Mouse (Mus musculus) cerebellum, adult 2 months (tissue): Measurements from ENCODE around the gene 1700088E04Rik.

ENCODE experiments used
- CTCF ChIP-seq: fragments of 200-500 bp; IDR thresholded peaks from 2 replicates; pipeline ENCODE4 v1.5.1; 2011; ENCODE audit warnings: low read depth, mild to moderate bottlenecking, control low read depth, low read length, moderate library complexity, borderline replicate concordance; ENCODE audit not compliant: insufficient read depth
- POLR2A ChIP-seq: fragments of 200-500 bp; IDR thresholded peaks from 2 replicates; pipeline ENCODE4 v1.6.1; 2011; ENCODE audit warnings: low read length, control low read depth, borderline replicate concordance; ENCODE audit not compliant: insufficient read depth

DNA sequence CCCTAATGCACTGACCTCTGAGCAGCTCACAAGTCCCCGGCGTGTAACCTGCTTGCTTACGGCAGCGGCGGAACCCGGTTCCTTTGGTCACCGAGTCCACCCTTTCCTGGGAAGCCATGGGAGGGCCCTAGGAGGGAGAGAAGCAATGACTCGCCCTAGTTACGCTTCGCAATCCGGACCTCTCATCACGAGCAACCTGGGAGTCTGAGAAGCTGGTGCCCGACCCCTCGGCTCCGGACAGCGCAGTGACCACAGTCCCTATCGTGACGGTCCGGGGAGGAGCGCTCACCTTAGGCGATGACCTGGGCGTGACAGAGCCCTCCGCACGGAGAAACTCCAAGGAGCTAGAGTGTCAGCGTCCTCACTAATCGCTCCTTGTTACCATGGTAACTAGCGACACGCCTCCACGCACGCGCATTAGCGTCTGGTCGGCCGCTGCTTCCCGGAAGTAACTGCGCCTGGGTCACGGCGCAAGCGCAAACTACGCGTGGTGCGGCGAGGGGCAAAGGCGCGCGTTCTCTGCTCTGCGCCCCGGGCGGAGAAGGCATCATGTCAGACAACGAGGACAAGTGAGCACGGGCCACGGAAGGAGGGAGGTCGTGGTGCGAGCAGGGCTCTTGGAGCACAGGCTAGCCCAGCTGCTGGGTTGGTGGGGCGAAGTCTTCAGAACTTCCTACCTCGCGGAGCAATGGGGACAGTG lies at the start of gene 1700088E04Rik, which contains the start of gene Polr2f:
- TF ChIP-seq POLR2A (peak; percentile 99), CTCF (no peak)
